Mouse (Mus musculus) layer of hippocampus, adult 9-10 months (tissue): ENCODE data around the gene Gm11146.

Source experiments
- DNase-seq: peaks from one replicate; pipeline ENCODE4 v3.0.0; 2022; ENCODE audit warnings: low spot score

Gm11146 gene

DNA sequence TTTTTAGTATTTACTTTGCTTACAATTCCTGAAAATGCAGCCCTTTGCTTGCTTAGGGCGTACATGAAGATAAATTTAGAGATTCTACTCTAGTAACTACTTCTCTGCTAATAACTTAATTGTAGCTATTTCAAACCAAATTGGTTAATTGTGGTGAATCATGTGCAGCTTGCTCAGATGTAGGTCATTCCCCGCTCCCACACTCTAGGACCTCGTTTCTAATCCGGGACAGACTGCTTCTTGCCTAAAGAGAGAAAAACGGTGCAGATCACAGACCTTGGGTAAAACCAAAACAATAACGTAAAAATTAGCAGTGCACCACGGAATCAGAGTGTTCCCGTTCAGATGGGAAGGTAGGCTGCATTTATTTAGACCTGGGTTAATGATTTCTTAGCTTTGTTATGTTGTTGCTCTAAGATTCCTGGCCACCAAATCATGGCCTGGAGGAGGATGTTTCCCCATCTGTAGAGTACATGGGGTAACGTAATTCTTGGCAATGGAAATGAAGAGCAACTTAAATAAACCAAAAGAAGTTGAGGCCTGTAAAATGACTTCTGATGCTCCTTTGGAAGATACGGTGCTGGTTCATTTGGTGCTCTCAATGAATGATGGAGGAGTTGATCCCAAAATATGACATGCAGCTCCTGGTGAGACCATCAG, 45.3 kb downstream of the Gm11146 start:
- no peak for DNase-seq

DNA sequence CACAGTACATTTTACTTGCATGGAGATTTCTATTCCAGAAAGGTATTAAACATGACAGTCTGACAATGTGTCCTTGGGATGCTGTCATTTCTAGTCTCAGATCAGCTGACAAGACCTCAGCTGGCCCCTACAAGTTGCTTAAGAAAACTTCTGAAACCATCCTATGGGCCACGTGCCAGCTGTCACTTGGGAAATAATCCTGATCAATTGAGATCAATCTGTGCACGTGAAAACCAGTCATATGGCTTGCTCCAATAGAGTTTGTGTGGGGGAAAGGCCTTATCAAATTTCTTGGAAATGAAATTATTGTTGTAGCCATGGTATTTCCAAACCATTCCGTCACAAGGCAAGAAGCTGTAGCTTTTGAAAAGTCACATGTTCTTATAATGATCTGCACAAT, 50.8 kb downstream of the Gm11146 start:
- DNase-seq = no peak
